Mouse (Mus musculus) ES-E14 (cell line): ENCODE measurements around the gene Rtn1. TPM values are rescaled to one million over a fixed set of nuclear protein-coding genes. Genes with fewer than 3 reads are reported as not detected.

ENCODE experiments used
- DNase-seq: peaks from one replicate; pipeline ENCODE4 v3.0.0-alpha.2; 2013; ENCODE audit warnings: low read depth, low spot score
- H3K27ac ChIP-seq: 2 replicates; pipeline ENCODE4 v1.5.1; 2012; ENCODE audit warnings: low read depth, mild to moderate bottlenecking, low read length, moderate library complexity, mixed read lengths; ENCODE audit not compliant: poor library complexity, insufficient read depth, severe bottlenecking
- H3K36me3 ChIP-seq: 2 replicates; pipeline ENCODE4 v1.6.1; 2012; ENCODE audit warnings: mild to moderate bottlenecking, low read length, moderate library complexity, mixed read lengths; ENCODE audit not compliant: control insufficient read depth, poor library complexity, insufficient read depth, severe bottlenecking
- H3K4me1 ChIP-seq, 2 experiments: fragments of 150-350 bp in 1 of 2; sonication (generic) in 1 of 2; 2 replicates each; pipeline ENCODE4 v1.6.1; 2012; ENCODE audit warnings: low read length in 2 of 2, mild to moderate bottlenecking in 1 of 2, mixed read lengths in 1 of 2; ENCODE audit not compliant: control insufficient read depth in 2 of 2, insufficient read depth in 2 of 2, poor library complexity in 1 of 2
- H3K4me3 ChIP-seq, 2 experiments: fragments of 150-350 bp in 1 of 2; sonication (generic) in 1 of 2; 2 replicates each; pipeline ENCODE4 v1.5.1; 2012; ENCODE audit warnings: low read length in 2 of 2, low read depth in 1 of 2, mild to moderate bottlenecking in 1 of 2, mixed read lengths in 1 of 2; ENCODE audit not compliant: insufficient read depth in 1 of 2, poor library complexity in 1 of 2, severe bottlenecking in 1 of 2
- H3K9ac ChIP-seq: 2 replicates; pipeline ENCODE4 v1.6.1; 2012; ENCODE audit warnings: low read depth, mild to moderate bottlenecking, low read length, mixed read lengths; ENCODE audit not compliant: poor library complexity, insufficient read depth, severe bottlenecking
- H3K9me3 ChIP-seq: fragments of 150-350 bp; sonication (generic); 2 replicates; pipeline ENCODE4 v1.6.1; 2012; ENCODE audit warnings: low read depth, mild to moderate bottlenecking, low read length; ENCODE audit not compliant: control insufficient read depth, insufficient read depth
- CHD2 ChIP-seq: IDR thresholded peaks from 2 replicates; pipeline ENCODE4 v1.6.1; 2014; ENCODE audit warnings: mild to moderate bottlenecking, low read depth, low read length, inconsistent platforms
- HCFC1 ChIP-seq: IDR thresholded peaks from 2 replicates; pipeline ENCODE4 v1.6.1; 2012; ENCODE audit warnings: low read length, inconsistent platforms, borderline replicate concordance; ENCODE audit not compliant: insufficient read depth
- MAFK ChIP-seq: IDR thresholded peaks from 2 replicates; pipeline ENCODE4 v1.6.1; 2014; ENCODE audit warnings: mild to moderate bottlenecking, low read depth, low read length, inconsistent platforms; ENCODE audit not compliant: insufficient read depth
- ZC3H11A ChIP-seq: IDR thresholded peaks from 2 replicates; pipeline ENCODE4 v1.6.1; 2012; ENCODE audit warnings: low read depth, mild to moderate bottlenecking, inconsistent platforms, low read length, borderline replicate concordance
- ZNF384 ChIP-seq: IDR thresholded peaks from 2 replicates; pipeline ENCODE4 v1.6.1; 2012; ENCODE audit warnings: low read depth, low read length, inconsistent platforms
- in situ Hi-C, 2 experiments: fragments of 600-800 bp; cut with MboI; formaldehyde crosslinking; loops; one replicate each; pipeline ENCODE4 v1.15.1; 2025; ENCODE audit warnings: low sequenced_read_pairs in 2 of 2, inconsistent platforms in 1 of 2; ENCODE audit not compliant: unreplicated experiment in 2 of 2
- total RNA-seq: library from RNA; depleted of rRNA; stranded (reverse); fragments of 300-350 nt; gene quantifications from 2 replicates; pipeline ENCODE4 v1.2.3, GENCODE M21; 2012

Rtn1 gene
- total RNA-seq, 1 experiment, result 8.7 TPM

DNA sequence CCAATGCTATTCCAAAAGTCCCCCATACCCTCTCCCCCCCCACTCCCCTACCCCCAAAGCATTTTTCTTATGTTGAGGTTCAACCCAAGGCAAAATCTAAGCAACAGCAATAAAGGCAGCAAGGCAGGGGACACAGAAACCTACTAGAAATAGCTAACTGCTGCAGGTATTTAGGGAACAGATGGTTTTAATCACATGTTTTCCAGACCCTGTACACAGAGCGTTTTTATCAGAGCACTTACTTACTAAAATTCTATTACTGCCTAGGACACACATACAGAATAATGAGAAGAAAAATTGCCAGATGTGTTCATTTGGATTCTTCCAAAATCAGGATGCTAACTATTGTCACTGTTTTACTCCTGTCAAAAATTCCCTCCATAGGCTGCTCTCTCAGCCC lies 61.7 kb downstream of the Rtn1 start:
- H3K36me3 ChIP-seq, result no peaks in the 10 kb centered on the region
- no peak overlapping the region for H3K4me3 ChIP-seq
- no peak overlapping the region for H3K9ac ChIP-seq
- H3K9me3 ChIP-seq, result no peaks in the 10 kb centered on the region
- H3K27ac ChIP-seq, result no peak overlapping the region
- no peaks in the 10 kb centered on the region for H3K4me1 ChIP-seq
- no peak for TF ChIP-seq MAFK
- TF ChIP-seq ZNF384, result no peak
- DNase-seq, result no peak
- in situ Hi-C loops, result no loop called here

DNA sequence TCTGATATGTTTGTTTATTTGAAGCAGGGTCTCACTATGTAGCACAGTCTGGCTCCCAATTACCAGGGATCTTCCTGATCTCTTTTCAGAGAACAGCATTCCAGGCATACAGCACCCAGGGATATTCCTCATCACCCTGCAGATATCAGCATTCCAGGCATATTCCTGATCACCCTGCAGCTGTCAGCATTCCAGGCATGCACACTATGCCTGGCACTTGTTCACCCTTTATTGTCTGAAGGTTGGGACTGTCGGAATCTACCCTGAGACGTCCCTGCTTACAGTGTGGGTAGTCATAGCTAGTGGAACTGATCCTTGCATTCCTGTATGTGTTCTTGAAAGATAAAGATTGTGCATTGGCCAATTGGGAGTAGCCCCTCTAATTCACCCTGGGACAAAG lies 65.2 kb downstream of the Rtn1 start:
- DNase-seq, result no peak
- TF ChIP-seq MAFK (no peak), HCFC1 (no peak), CHD2 (no peak)
- H3K4me3 ChIP-seq, result no peak overlapping the region
- no peaks in the 10 kb centered on the region for H3K4me1 ChIP-seq
- H3K9ac ChIP-seq, result no peak overlapping the region
- in situ Hi-C loops, result no loop called here
- no peaks in the 10 kb centered on the region for H3K36me3 ChIP-seq
- no peak overlapping the region for H3K27ac ChIP-seq
- H3K9me3 ChIP-seq, result no peaks in the 10 kb centered on the region; the same call in 1 of the 2 replicates

DNA sequence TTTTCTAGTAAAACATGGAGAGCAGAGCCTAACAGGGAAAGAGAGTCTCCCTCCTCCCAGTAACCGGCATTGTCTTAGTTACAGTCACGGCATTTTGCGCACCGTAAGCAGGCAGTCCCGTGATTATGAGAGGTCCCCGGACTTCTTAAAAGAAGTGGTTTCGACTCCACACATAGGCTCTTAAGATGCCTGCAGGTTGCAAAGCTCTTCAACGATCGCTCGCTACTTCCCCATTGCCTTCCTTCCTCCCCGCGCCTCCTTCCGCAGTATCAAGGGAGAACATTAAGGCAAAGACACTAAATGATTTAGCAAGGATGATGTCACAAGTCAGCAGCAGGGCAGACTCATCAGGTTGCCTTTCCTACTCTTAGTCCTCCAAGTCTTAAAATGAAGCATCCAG lies 72.8 kb downstream of the Rtn1 start:
- TF ChIP-seq MAFK, result no peak
- no peak for TF ChIP-seq CHD2
- no peak for TF ChIP-seq HCFC1
- in situ Hi-C loops, result no loop called here
- H3K36me3 ChIP-seq, result no peaks in the 10 kb centered on the region

DNA sequence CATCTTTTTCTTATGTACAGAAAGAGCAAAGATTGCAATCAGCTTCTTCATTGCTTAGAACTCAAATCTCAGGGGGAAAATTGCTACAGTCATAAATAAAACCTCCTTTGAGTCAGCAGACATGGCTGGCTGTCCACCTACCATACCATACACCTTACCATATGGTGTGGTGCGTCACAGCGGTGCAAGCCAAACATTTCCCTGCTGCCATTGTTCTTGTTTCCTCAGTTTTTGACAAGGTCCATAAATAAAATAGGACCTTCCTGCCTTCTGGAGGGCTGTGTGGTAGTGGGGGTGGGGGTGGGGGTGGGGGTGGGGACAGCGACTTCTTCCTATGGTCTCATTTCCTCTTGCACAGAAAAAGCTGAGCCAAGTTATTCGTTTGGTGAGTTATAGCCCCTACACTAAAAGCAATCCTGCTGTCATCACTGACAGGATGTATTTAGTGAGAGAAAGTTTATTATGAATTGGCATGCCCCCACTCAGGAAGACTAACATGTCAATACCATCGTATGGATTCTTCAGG lies 76.3 kb downstream of the Rtn1 start:
- no peak overlapping the region for H3K27ac ChIP-seq
- TF ChIP-seq MAFK (no peak), HCFC1 (no peak), ZNF384 (no peak), ZC3H11A (no peak), CHD2 (no peak)
- no peak for DNase-seq
- in situ Hi-C loops, result no loop called here
- H3K9ac ChIP-seq, result no peak overlapping the region
- no peaks in the 10 kb centered on the region for H3K4me1 ChIP-seq
- no peaks in the 10 kb centered on the region for H3K36me3 ChIP-seq
- no peak overlapping the region for H3K4me3 ChIP-seq
- no peaks in the 10 kb centered on the region for H3K9me3 ChIP-seq

More for the DNA sequence above, 72.8 kb downstream of the Rtn1 start:
- Histone ChIP-seq H3K9me3 (no peaks in the 10 kb centered on the region; the same call in 1 of the 2 replicates), H3K27ac (no peak overlapping the region), H3K9ac (no peak overlapping the region), H3K4me3 (no peak overlapping the region), H3K4me1 (no peaks in the 10 kb centered on the region)
- DNase-seq, result no peak

DNA sequence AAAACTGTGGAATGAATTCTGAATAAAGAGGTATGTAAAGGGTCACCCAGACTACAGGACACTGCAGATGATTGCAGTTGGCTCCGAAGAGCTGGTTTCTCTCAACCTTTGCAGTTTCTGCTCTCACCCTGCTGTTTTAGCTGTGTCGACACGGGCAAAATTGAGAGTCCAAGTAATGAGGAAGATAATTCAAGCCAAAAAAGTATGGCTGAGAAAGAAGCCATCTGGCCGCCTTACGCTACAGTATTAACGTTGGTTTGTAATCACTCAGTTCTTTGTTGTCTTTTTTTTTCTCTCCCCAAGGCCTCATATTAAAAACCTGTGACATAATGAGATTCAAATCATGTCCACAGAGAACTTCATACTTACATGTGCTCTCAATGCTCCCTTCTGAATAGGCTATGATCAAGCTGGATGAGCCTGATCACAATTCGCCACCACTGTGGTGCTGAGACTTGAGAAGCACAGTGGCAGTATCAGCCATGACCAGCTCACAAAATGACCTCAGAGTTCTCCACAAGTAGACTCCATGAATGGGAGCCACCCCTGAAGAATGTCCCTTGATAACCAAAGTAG lies 76.9 kb downstream of the Rtn1 start:
- Histone ChIP-seq H3K4me1 (no peaks in the 10 kb centered on the region), H3K9me3 (no peaks in the 10 kb centered on the region), H3K4me3 (no peak overlapping the region), H3K36me3 (no peaks in the 10 kb centered on the region), H3K9ac (no peak overlapping the region), H3K27ac (no peak overlapping the region)
- no peak for DNase-seq
- TF ChIP-seq MAFK (no peak), CHD2 (no peak), HCFC1 (no peak), ZNF384 (no peak), ZC3H11A (no peak)
- in situ Hi-C loops, result no loop called here
